Mouse (Mus musculus) hindbrain, embryonic 15.5 days (tissue): ENCODE results near the gene Rasgef1c. TPM values are rescaled to one million over a fixed set of nuclear protein-coding genes. Genes with fewer than 3 reads are reported as not detected.

ENCODE experiments used
- ATAC-seq: fragments of 200-750 bp; cut with Nextera tagmentation; 2 replicates; pipeline ENCODE4 v1.8.0; 2017; ENCODE audit warnings: low read depth, moderate number of reproducible peaks, moderate TSS enrichment; ENCODE audit not compliant: low FRiP score
- H3K27ac ChIP-seq: fragments of 300-500 bp; sonication (generic); replicated peaks from 2 replicates; pipeline ENCODE4 v1.5.1; 2015; ENCODE audit warnings: mild to moderate bottlenecking, inconsistent platforms
- H3K27me3 ChIP-seq: fragments of 300-500 bp; sonication (generic); 2 replicates; pipeline ENCODE4 v1.6.1; 2015; ENCODE audit warnings: control low read depth, inconsistent platforms
- H3K36me3 ChIP-seq: fragments of 300-500 bp; sonication (generic); 2 replicates; pipeline ENCODE4 v1.6.1; 2015; ENCODE audit warnings: control low read depth, inconsistent platforms
- H3K4me1 ChIP-seq: fragments of 300-500 bp; sonication (generic); replicated peaks from 2 replicates; pipeline ENCODE4 v1.6.1; 2015; ENCODE audit warnings: control low read depth, inconsistent platforms
- H3K4me2 ChIP-seq: fragments of 300-500 bp; sonication (generic); 2 replicates; pipeline ENCODE4 v1.6.1; 2015; ENCODE audit warnings: moderate library complexity, mild to moderate bottlenecking, inconsistent platforms
- H3K4me3 ChIP-seq: fragments of 300-500 bp; sonication (generic); 2 replicates; pipeline ENCODE4 v1.5.1; 2015; ENCODE audit warnings: mild to moderate bottlenecking, inconsistent platforms
- H3K9ac ChIP-seq: fragments of 300-500 bp; sonication (generic); 2 replicates; pipeline ENCODE4 v1.6.1; 2015; ENCODE audit warnings: inconsistent platforms
- H3K9me3 ChIP-seq: fragments of 300-500 bp; sonication (generic); 2 replicates; pipeline ENCODE4 v1.6.1; 2016; ENCODE audit warnings: control low read depth, inconsistent platforms
- WGBS: fragments of 180-500 bp; shearing (Covaris S2); methylation state at CpG from one replicate; pipeline ENCODE4 v1.1.7; 2015; 5-methylcytosine and 5-hydroxymethylcytosine counted together
- polyA plus RNA-seq: library from polyadenylated mRNA; unstranded; fragments of >200 nt; fragmentation: Nextera tagmentation; extraction: Ambion mirVana; gene quantifications from 2 replicates; pipeline ENCODE4 v1.2.1, GENCODE M21; 2015

Gene Rasgef1c
- polyA plus RNA-seq, 1 experiment from 2014 or later = 36.6 TPM

- no peak overlapping the region for H3K9ac ChIP-seq
- H3K4me3 ChIP-seq = no peak overlapping the region
- no peaks in the 10 kb centered on the region for H3K4me1 ChIP-seq
- ATAC-seq = no peak
- no peaks in the 10 kb centered on the region for H3K27me3 ChIP-seq
- H3K4me2 ChIP-seq = no peak overlapping the region
- H3K9me3 ChIP-seq = no peaks in the 10 kb centered on the region
- H3K27ac ChIP-seq = no peak overlapping the region
- H3K36me3 ChIP-seq = no peaks in the 10 kb centered on the region
- WGBS = 87% methylated on average over 6 of the region's 6 CpGs
These were observed 111.4 kb downstream of the Rasgef1c start for GRCm38 (mm10) chr11:50013016-50013415.

- no peak overlapping the region for H3K4me2 ChIP-seq
- no peak overlapping the region for H3K9ac ChIP-seq
- H3K4me1 ChIP-seq = no peaks in the 10 kb centered on the region
- no peaks in the 10 kb centered on the region for H3K27me3 ChIP-seq
- ATAC-seq = no peak
- no peaks in the 10 kb centered on the region for H3K36me3 ChIP-seq
- no peak overlapping the region for H3K4me3 ChIP-seq
- no peaks in the 10 kb centered on the region for H3K9me3 ChIP-seq
- no peak overlapping the region for H3K27ac ChIP-seq
- 87% methylated on average over 5 of the region's 5 CpGs for WGBS
These were observed 114.9 kb downstream of the Rasgef1c start for GRCm38 (mm10) chr11:50016503-50016902.

GRCm38 (mm10) chr11:50017511-50017910 lies 115.9 kb downstream of the Rasgef1c start:
- 90% methylated on average over 7 of the region's 7 CpGs for WGBS
- H3K4me3 ChIP-seq = no peak overlapping the region
- H3K27me3 ChIP-seq = no peaks in the 10 kb centered on the region
- no peaks in the 10 kb centered on the region for H3K4me1 ChIP-seq
- no peak for ATAC-seq
- no peak overlapping the region for H3K27ac ChIP-seq
- H3K36me3 ChIP-seq = no peaks in the 10 kb centered on the region
- no peaks in the 10 kb centered on the region for H3K9me3 ChIP-seq
- no peak overlapping the region for H3K4me2 ChIP-seq
- no peak overlapping the region for H3K9ac ChIP-seq

GRCm38 (mm10) chr11:50018848-50019247 lies 117.2 kb downstream of the Rasgef1c start:
- H3K4me2 ChIP-seq = no peak overlapping the region
- no peak overlapping the region for H3K27ac ChIP-seq
- H3K9me3 ChIP-seq = no peaks in the 10 kb centered on the region
- ATAC-seq = no peak
- H3K36me3 ChIP-seq = no peaks in the 10 kb centered on the region
- no peak overlapping the region for H3K9ac ChIP-seq
- H3K27me3 ChIP-seq = no peaks in the 10 kb centered on the region
- no peaks in the 10 kb centered on the region for H3K4me1 ChIP-seq
- no peak overlapping the region for H3K4me3 ChIP-seq

- WGBS = 60% methylated on average over 3 of the region's 3 CpGs
- Histone ChIP-seq H3K9me3 (no peaks in the 10 kb centered on the region), H3K4me3 (no peak overlapping the region), H3K4me1 (peaks cover 15% of the 10 kb centered on the region), H3K9ac (no peak overlapping the region), H3K36me3 (no peaks in the 10 kb centered on the region), H3K27ac (no peak overlapping the region), H3K27me3 (no peaks in the 10 kb centered on the region), H3K4me2 (no peak overlapping the region)
- no peak for ATAC-seq
These were observed 120.5 kb downstream of the Rasgef1c start for GRCm38 (mm10) chr11:50022085-50022484.

- WGBS = 56% methylated on average over 6 of the region's 6 CpGs
- Histone ChIP-seq H3K27ac (peak overlapping the region; percentile 99), H3K27me3 (no peaks in the 10 kb centered on the region), H3K36me3 (no peaks in the 10 kb centered on the region), H3K9me3 (no peaks in the 10 kb centered on the region), H3K9ac (peak overlapping the region; percentile 77; the same call in 1 of the 2 replicates), H3K4me3 (peak overlapping the region; percentile 74), H3K4me2 (peak overlapping the region; percentile 60), H3K4me1 (peaks cover 38% of the 10 kb centered on the region)
- peak; percentile 45 for ATAC-seq
These were observed 122.8 kb downstream of the Rasgef1c start for GRCm38 (mm10) chr11:50024445-50024832.

- ATAC-seq = peak; percentile 92
- peaks cover 42% of the 10 kb centered on the region for H3K4me1 ChIP-seq
- under 1% methylated on average over 103 of the region's 129 CpGs for WGBS
These were observed 123.4 kb downstream of the Rasgef1c start, which contains the start of gene Rnf130 for GRCm38 (mm10) chr11:50024833-50025720. Gene Rnf130, plus strand, starts transcription at chr11:50025346.

GRCm38 (mm10) chr11:50025721-50026520 lies 124.3 kb downstream of the Rasgef1c start:
- Histone ChIP-seq H3K4me2 (peak overlapping the region; percentile 60), H3K27me3 (no peaks in the 10 kb centered on the region), H3K4me1 (peaks cover 42% of the 10 kb centered on the region), H3K27ac (peak overlapping the region; percentile 99), H3K9ac (peak overlapping the region; percentile 77), H3K9me3 (no peaks in the 10 kb centered on the region), H3K4me3 (peak overlapping the region; percentile 74), H3K36me3 (no peaks in the 10 kb centered on the region)
- ATAC-seq = no peak
- 4% methylated on average over 24 of the region's 24 CpGs for WGBS

More at GRCm38 (mm10) chr11:50024833-50025720, 123.4 kb downstream of the Rasgef1c start, which contains the start of gene Rnf130:
- Histone ChIP-seq H3K36me3 (no peaks in the 10 kb centered on the region), H3K4me3 (peak within 1 kb of the TSS; percentile 74), H3K9ac (peak within 1 kb of the TSS; percentile 77), H3K4me2 (peak within 1 kb of the TSS; percentile 60), H3K9me3 (no peaks in the 10 kb centered on the region), H3K27ac (peak within 1 kb of the TSS; percentile 99), H3K27me3 (no peaks in the 10 kb centered on the region)

GRCm38 (mm10) chr11:50026521-50027090 lies 125.0 kb downstream of the Rasgef1c start:
- Histone ChIP-seq H3K9me3 (no peaks in the 10 kb centered on the region), H3K9ac (peak overlapping the region; percentile 77), H3K27ac (peak overlapping the region; percentile 99), H3K4me1 (peaks cover 45% of the 10 kb centered on the region), H3K4me3 (peak overlapping the region; percentile 74), H3K4me2 (peak overlapping the region; percentile 60), H3K36me3 (no peaks in the 10 kb centered on the region), H3K27me3 (no peaks in the 10 kb centered on the region)
- WGBS = 13% methylated on average over 3 of the region's 3 CpGs
- ATAC-seq = no peak

- Histone ChIP-seq H3K4me2 (peak overlapping the region; percentile 60), H3K36me3 (no peaks in the 10 kb centered on the region), H3K4me3 (0 out of 2 replicates have a peak overlapping the region, but pooled peaks have one; percentile 1), H3K27me3 (no peaks in the 10 kb centered on the region), H3K9ac (no peak overlapping the region), H3K9me3 (no peaks in the 10 kb centered on the region), H3K27ac (no peak overlapping the region), H3K4me1 (peaks cover 52% of the 10 kb centered on the region)
- ATAC-seq = no peak
These were observed 126.8 kb downstream of the Rasgef1c start for GRCm38 (mm10) chr11:50028416-50028815.
